Mouse (Mus musculus) thymus, adult 2 months (tissue): ENCODE measurements around the gene Slc43a1. TPM values are rescaled to one million over a fixed set of nuclear protein-coding genes. Genes with fewer than 3 reads are reported as not detected.

ENCODE experiments used
- DNase-seq: peaks from one replicate; pipeline ENCODE4 v3.0.0; 2021
- H3K27ac ChIP-seq: fragments of 200-500 bp; 2 replicates; pipeline ENCODE4 v1.5.1; 2012; ENCODE audit warnings: low read length, control low read depth; ENCODE audit not compliant: control insufficient read depth, insufficient read depth
- H3K27me3 ChIP-seq: fragments of 200-500 bp; 2 replicates; pipeline ENCODE4 v1.6.1; 2012; ENCODE audit warnings: mild to moderate bottlenecking, low read length, moderate library complexity, mixed read lengths; ENCODE audit not compliant: control insufficient read depth, insufficient read depth
- H3K36me3 ChIP-seq: fragments of 200-500 bp; 2 replicates; pipeline ENCODE4 v1.6.1; 2012; ENCODE audit warnings: mild to moderate bottlenecking, low read length, moderate library complexity; ENCODE audit not compliant: control insufficient read depth, insufficient read depth
- H3K4me1 ChIP-seq: fragments of 200-500 bp; replicated peaks from 2 replicates; pipeline ENCODE4 v1.6.1; 2012; ENCODE audit warnings: low read length; ENCODE audit not compliant: control insufficient read depth, insufficient read depth
- H3K4me3 ChIP-seq: fragments of 200-500 bp; 2 replicates; pipeline ENCODE4 v1.5.1; 2012; ENCODE audit warnings: mild to moderate bottlenecking, low read length, control low read depth, moderate library complexity; ENCODE audit not compliant: control insufficient read depth, insufficient read depth
- CTCF ChIP-seq: fragments of 200-500 bp; IDR thresholded peaks from 2 replicates; pipeline ENCODE4 v1.5.1; 2012; ENCODE audit warnings: mild to moderate bottlenecking, control low read depth, low read length, moderate library complexity, borderline replicate concordance; ENCODE audit not compliant: control insufficient read depth, poor library complexity, insufficient read depth; ENCODE audit errors: extremely low read depth
- POLR2A ChIP-seq: fragments of 200-500 bp; IDR thresholded peaks from 2 replicates; pipeline ENCODE4 v1.6.1; 2012; ENCODE audit warnings: mild to moderate bottlenecking, low read length, control low read depth, moderate library complexity; ENCODE audit not compliant: control insufficient read depth, poor library complexity, insufficient read depth; ENCODE audit errors: extremely low read depth
- WGBS: fragments of 180-500 bp; shearing (Covaris S2); methylation state at CpG from one replicate; pipeline ENCODE4 v1.1.7; 2018; 5-methylcytosine and 5-hydroxymethylcytosine counted together
- polyA plus RNA-seq: library from polyadenylated mRNA; depleted of rRNA; stranded (reverse); fragments of >200 nt; gene quantifications from 2 replicates; pipeline ENCODE4 v1.2.3, GENCODE M21; 2012

Gene Slc43a1
- polyA plus RNA-seq, 1 experiment, result 123 TPM

GRCm38 (mm10) chr2:84838993-84839980, 637 bp downstream of the Slc43a1 start:
- H3K27me3 ChIP-seq, result no peaks in the 10 kb centered on the region
- peak overlapping the region; percentile 82 for H3K27ac ChIP-seq
- peaks cover 47% of the 10 kb centered on the region for H3K4me1 ChIP-seq
- TF ChIP-seq POLR2A, result no peak
- no peak for TF ChIP-seq CTCF
- H3K36me3 ChIP-seq, result no peaks in the 10 kb centered on the region
- H3K4me3 ChIP-seq, result peak overlapping the region; percentile 96
- peak; percentile 45 for DNase-seq
- 1% methylated on average over 47 of the region's 47 CpGs for WGBS

GRCm38 (mm10) chr2:84840016-84840747, 1.5 kb downstream of the Slc43a1 start:
- Histone ChIP-seq H3K36me3 (no peaks in the 10 kb centered on the region), H3K4me3 (peak overlapping the region; percentile 96), H3K27me3 (no peaks in the 10 kb centered on the region), H3K27ac (peak overlapping the region; percentile 82), H3K4me1 (peaks cover 53% of the 10 kb centered on the region)
- peak; percentile 66 for DNase-seq
- TF ChIP-seq CTCF, result no peak
- peak; percentile 39; the same call in 1 of the 2 replicates for TF ChIP-seq POLR2A
- under 1% methylated on average over 54 of the region's 54 CpGs for WGBS

GRCm38 (mm10) chr2:84840748-84841563, 2.3 kb downstream of the Slc43a1 start:
- TF ChIP-seq CTCF, result no peak
- Histone ChIP-seq H3K4me1 (peaks cover 57% of the 10 kb centered on the region), H3K27me3 (no peaks in the 10 kb centered on the region), H3K27ac (peak overlapping the region; percentile 82), H3K36me3 (no peaks in the 10 kb centered on the region), H3K4me3 (peak overlapping the region; percentile 96)
- WGBS, result 8% methylated on average over 17 of the region's 17 CpGs
- DNase-seq, result no peak

GRCm38 (mm10) chr2:84841905-84842304, 3.3 kb downstream of the Slc43a1 start:
- DNase-seq, result peak; percentile 44
- H3K4me3 ChIP-seq, result peak overlapping the region; percentile 18; the same call in 1 of the 2 replicates
- no peaks in the 10 kb centered on the region for H3K27me3 ChIP-seq
- peaks cover 53% of the 10 kb centered on the region for H3K4me1 ChIP-seq
- no peaks in the 10 kb centered on the region for H3K36me3 ChIP-seq
- peak overlapping the region; percentile 61 for H3K27ac ChIP-seq
- TF ChIP-seq POLR2A (no peak), CTCF (no peak)

- 5% methylated on average over 6 of the region's 6 CpGs for WGBS
- no peaks in the 10 kb centered on the region for H3K27me3 ChIP-seq
- DNase-seq, result peak; percentile 53
- H3K4me1 ChIP-seq, result peaks cover 40% of the 10 kb centered on the region
- TF ChIP-seq CTCF (no peak), POLR2A (no peak)
- peak overlapping the region; percentile 87 for H3K27ac ChIP-seq
- H3K36me3 ChIP-seq, result peaks cover 4% of the 10 kb centered on the region; the same call in 1 of the 2 replicates
- H3K4me3 ChIP-seq, result peak overlapping the region; percentile 24
These were observed 5.0 kb downstream of the Slc43a1 start for GRCm38 (mm10) chr2:84843654-84844053.

GRCm38 (mm10) chr2:84845226-84845625, 6.6 kb downstream of the Slc43a1 start:
- TF ChIP-seq CTCF (no peak), POLR2A (no peak)
- Histone ChIP-seq H3K36me3 (peaks cover 13% of the 10 kb centered on the region), H3K27me3 (no peaks in the 10 kb centered on the region), H3K27ac (no peak overlapping the region), H3K4me3 (no peak overlapping the region), H3K4me1 (peaks cover 35% of the 10 kb centered on the region)
- WGBS, result 71% methylated on average over 1 of the region's 1 CpGs
- DNase-seq, result no peak
